Mouse (Mus musculus): ENCODE results near the gene 1700042G07Rik. TPM values are rescaled to one million over a fixed set of nuclear protein-coding genes. Genes with fewer than 3 reads are reported as not detected.
"Not testable (repeated sequence)": the region's sequence is repeated elsewhere in the genome, so short reads cannot be mapped to it uniquely, and the experiment has no call there.

Gene 1700042G07Rik
- polyA plus RNA-seq, 1 experiment, result not detected

- TF ChIP-seq CTCF (IDR thresholded peaks at IDR 0.05; ENCODE audit: insufficient read depth, low read depth, low read length), result no peak
- no peak for TF ChIP-seq POLR2A (IDR thresholded peaks at IDR 0.05; ENCODE audit: insufficient read depth, low read depth, low read length)
- no peaks in the 10 kb centered on the region; the same call in 1 of the 2 replicates for H3K4me1 ChIP-seq (ENCODE audit: control insufficient read depth, insufficient read depth, low read length)
- no peak overlapping the region for H3K27ac ChIP-seq (ENCODE audit: insufficient read depth, low read depth, low read length)
- 46% methylated on average over 4 of the region's 4 CpGs for WGBS
- H3K4me3 ChIP-seq (ENCODE audit: insufficient read depth, low read depth, low read length), result no peak overlapping the region
Measured at GRCm38 (mm10) chr4:116192286-116192835, 19.2 kb downstream of the 1700042G07Rik start.

- H3K27ac ChIP-seq (ENCODE audit: insufficient read depth, low read depth, low read length), result no peak overlapping the region
- TF ChIP-seq CTCF (IDR thresholded peaks at IDR 0.05; ENCODE audit: insufficient read depth, low read depth, low read length), result no peak
- no peak for TF ChIP-seq POLR2A (IDR thresholded peaks at IDR 0.05; ENCODE audit: insufficient read depth, low read depth, low read length)
- no peaks in the 10 kb centered on the region; the same call in 1 of the 2 replicates for H3K4me1 ChIP-seq (ENCODE audit: control insufficient read depth, insufficient read depth, low read length)
- WGBS, result 66% methylated on average over 9 of the region's 9 CpGs
- H3K4me3 ChIP-seq (ENCODE audit: insufficient read depth, low read depth, low read length), result no peak overlapping the region
Measured at GRCm38 (mm10) chr4:116193583-116194383, 20.6 kb downstream of the 1700042G07Rik start.

- 89% methylated on average over 2 of the region's 2 CpGs for WGBS
- TF ChIP-seq POLR2A (IDR thresholded peaks at IDR 0.05; ENCODE audit: insufficient read depth, low read depth, low read length), result no peak
- no peak for TF ChIP-seq CTCF (IDR thresholded peaks at IDR 0.05; ENCODE audit: insufficient read depth, low read depth, low read length)
Measured at GRCm38 (mm10) chr4:116198422-116198821, 25.2 kb downstream of the 1700042G07Rik start.

GRCm38 (mm10) chr4:116204422-116204821, 31.2 kb downstream of the 1700042G07Rik start:
- TF ChIP-seq POLR2A (IDR thresholded peaks at IDR 0.05; ENCODE audit: insufficient read depth, low read depth, low read length) (no peak), CTCF (IDR thresholded peaks at IDR 0.05; ENCODE audit: insufficient read depth, low read depth, low read length) (no peak)
- no peak overlapping the region for H3K4me3 ChIP-seq (ENCODE audit: insufficient read depth, low read depth, low read length)
- 85% methylated on average over 3 of the region's 3 CpGs for WGBS
- no peaks in the 10 kb centered on the region for H3K4me1 ChIP-seq (ENCODE audit: control insufficient read depth, insufficient read depth, low read length)
- no peak overlapping the region for H3K27ac ChIP-seq (ENCODE audit: insufficient read depth, low read depth, low read length)

More at GRCm38 (mm10) chr4:116198422-116198821, 25.2 kb downstream of the 1700042G07Rik start:
- H3K27ac ChIP-seq (ENCODE audit: insufficient read depth, low read depth, low read length), result no peak overlapping the region
- no peak overlapping the region for H3K4me3 ChIP-seq (ENCODE audit: insufficient read depth, low read depth, low read length)
- H3K4me1 ChIP-seq (ENCODE audit: control insufficient read depth, insufficient read depth, low read length), result no peaks in the 10 kb centered on the region

- TF ChIP-seq CTCF (IDR thresholded peaks at IDR 0.05; ENCODE audit: insufficient read depth, low read depth, low read length) (no peak), POLR2A (IDR thresholded peaks at IDR 0.05; ENCODE audit: insufficient read depth, low read depth, low read length) (no peak)
- Histone ChIP-seq H3K4me1 (ENCODE audit: control insufficient read depth, insufficient read depth, low read length) (no peaks in the 10 kb centered on the region), H3K4me3 (ENCODE audit: insufficient read depth, low read depth, low read length) (no peak overlapping the region), H3K27ac (ENCODE audit: insufficient read depth, low read depth, low read length) (no peak overlapping the region)
- WGBS, result 84% methylated on average over 4 of the region's 4 CpGs
Measured at GRCm38 (mm10) chr4:116206531-116206930, 33.4 kb downstream of the 1700042G07Rik start.

- Histone ChIP-seq H3K4me3 (ENCODE audit: insufficient read depth, low read depth, low read length) (no peak overlapping the region), H3K27ac (ENCODE audit: insufficient read depth, low read depth, low read length) (no peak overlapping the region), H3K4me1 (ENCODE audit: control insufficient read depth, insufficient read depth, low read length) (no peaks in the 10 kb centered on the region)
- WGBS, result 83% methylated on average over 1 of the region's 1 CpGs
- TF ChIP-seq CTCF (IDR thresholded peaks at IDR 0.05; ENCODE audit: insufficient read depth, low read depth, low read length) (no peak), POLR2A (IDR thresholded peaks at IDR 0.05; ENCODE audit: insufficient read depth, low read depth, low read length) (no peak)
Measured at GRCm38 (mm10) chr4:116208891-116209290, 35.7 kb downstream of the 1700042G07Rik start.

GRCm38 (mm10) chr4:116215895-116216605, 42.9 kb downstream of the 1700042G07Rik start:
- Histone ChIP-seq H3K27ac (ENCODE audit: insufficient read depth, low read depth, low read length) (no peak overlapping the region), H3K4me3 (ENCODE audit: insufficient read depth, low read depth, low read length) (no peak overlapping the region), H3K4me1 (ENCODE audit: control insufficient read depth, insufficient read depth, low read length) (no peaks in the 10 kb centered on the region)
- TF ChIP-seq POLR2A (IDR thresholded peaks at IDR 0.05; ENCODE audit: insufficient read depth, low read depth, low read length) (no peak), CTCF (IDR thresholded peaks at IDR 0.05; ENCODE audit: insufficient read depth, low read depth, low read length) (no peak)
- WGBS, result 94% methylated on average over 2 of the region's 2 CpGs

- no peak overlapping the region for H3K27ac ChIP-seq (ENCODE audit: insufficient read depth, low read depth, low read length)
- TF ChIP-seq CTCF (IDR thresholded peaks at IDR 0.05; ENCODE audit: insufficient read depth, low read depth, low read length), result no peak
- no peak for TF ChIP-seq POLR2A (IDR thresholded peaks at IDR 0.05; ENCODE audit: insufficient read depth, low read depth, low read length)
- WGBS, result 19% methylated on average over 2 of the region's 2 CpGs
- no peak overlapping the region for H3K4me3 ChIP-seq (ENCODE audit: insufficient read depth, low read depth, low read length)
- H3K4me1 ChIP-seq (ENCODE audit: control insufficient read depth, insufficient read depth, low read length), result no peaks in the 10 kb centered on the region
Measured at GRCm38 (mm10) chr4:116217046-116217445, 43.9 kb downstream of the 1700042G07Rik start.

- 86% methylated on average over 1 of the region's 1 CpGs for WGBS
- H3K27ac ChIP-seq (ENCODE audit: insufficient read depth, low read depth, low read length), result not testable (repeated sequence)
Measured at GRCm38 (mm10) chr4:116217661-116218060, 44.5 kb downstream of the 1700042G07Rik start.

More at GRCm38 (mm10) chr4:116217661-116218060, 44.5 kb downstream of the 1700042G07Rik start:
- not testable (repeated sequence) for H3K4me1 ChIP-seq (ENCODE audit: control insufficient read depth, insufficient read depth, low read length); H3K4me3 ChIP-seq (ENCODE audit: insufficient read depth, low read depth, low read length)
